15 mouse cellular contexts compared by ENCODE assay signal in genomic region chr4:136224677-136225460, GRCm38 (mm10). TPM values are rescaled to one million over a fixed set of nuclear protein-coding genes. Genes with fewer than 3 reads are reported as not detected.
DNase-seq lines count a peak whose midpoint lies in the region; ATAC-seq lines count a peak whose summit lies in the region.
"Had no signal": no experiment of that assay in that cellular context is flagged by ENCODE, and none has a peak within 500 bp of the region (broad histone marks: within the 10 kb centered on the region; RNA-seq: fewer than 3 reads in every experiment).

No protein-coding gene starts in this region.

- ATAC-seq in hindbrain, embryonic 13.5 days (ENCODE audit: low FRiP score): no peak
- ATAC-seq in midbrain, embryonic 16.5 days: no peak
- no peak for ATAC-seq in kidney, embryonic 16.5 days (ENCODE audit: low FRiP score, low TSS enrichment)
- ATAC-seq: Patski had no signal

- H3K9ac ChIP-seq in hindbrain, embryonic 13.5 days: peak overlapping the region; percentile 29; the same call in 1 of the 2 replicates
- H3K9ac ChIP-seq in midbrain, embryonic 16.5 days (ENCODE audit: low read depth, low read length): no peak overlapping the region
- H3K9ac ChIP-seq in kidney, embryonic 16.5 days (replicated peaks; ENCODE audit: low read length): no peak overlapping the region
- H3K9ac ChIP-seq: heart, embryonic 15.5 days had no signal

- H3K27me3 ChIP-seq in hindbrain, embryonic 13.5 days: peaks cover 7% of the 10 kb centered on the region
- no peaks in the 10 kb centered on the region for H3K27me3 ChIP-seq in midbrain, embryonic 16.5 days (ENCODE audit: control insufficient read depth, insufficient read depth, low read depth, low read length)
- H3K27me3 ChIP-seq in kidney, embryonic 16.5 days (ENCODE audit: insufficient read depth, low read length): no peaks in the 10 kb centered on the region
- H3K27me3 ChIP-seq: heart, embryonic 15.5 days; Patski had no signal

- H3K36me3 ChIP-seq in hindbrain, embryonic 13.5 days: no peaks in the 10 kb centered on the region
- H3K36me3 ChIP-seq in midbrain, embryonic 16.5 days (ENCODE audit: control insufficient read depth, insufficient read depth, low read length): no peaks in the 10 kb centered on the region
- H3K36me3 ChIP-seq in kidney, embryonic 16.5 days (ENCODE audit: insufficient read depth, low read length): no peaks in the 10 kb centered on the region
- H3K36me3 ChIP-seq: heart, embryonic 15.5 days had no signal

- intact Hi-C loops in heart, postnatal 14 days (cut with DNase I): no loop called here

- no peak overlapping the region for H3K4me2 ChIP-seq in hindbrain, embryonic 13.5 days
- no peak overlapping the region for H3K4me2 ChIP-seq in midbrain, embryonic 16.5 days (ENCODE audit: low read length)
- no peak overlapping the region for H3K4me2 ChIP-seq in kidney, embryonic 16.5 days (replicated peaks; ENCODE audit: low read depth, low read length)
- H3K4me2 ChIP-seq: heart, embryonic 15.5 days had no signal

- peak; percentile 96 for DNase-seq in heart, adult 11 months
- DNase-seq in heart, postnatal 14 days: no peak
- DNase-seq in kidney, postnatal 10 days: no peak
- no peak for DNase-seq in ovary, postnatal 10 days (ENCODE audit: low spot score)
- DNase-seq: adrenal gland, postnatal 25 days; cerebellum, adult 8-10 months; kidney, adult 18-20 months; lung, postnatal 14 days had no signal

- no peaks in the 10 kb centered on the region for H3K9me3 ChIP-seq in hindbrain, embryonic 13.5 days
- no peaks in the 10 kb centered on the region for H3K9me3 ChIP-seq in midbrain, embryonic 16.5 days (replicated peaks; ENCODE audit: control insufficient read depth, low read length, poor library complexity, severe bottlenecking)
- H3K9me3 ChIP-seq in kidney, embryonic 16.5 days (ENCODE audit: low read length): no peaks in the 10 kb centered on the region
- H3K9me3 ChIP-seq: heart, embryonic 15.5 days had no signal

- H3K27ac ChIP-seq in brown adipose tissue, adult 24 weeks (replicated peaks; ENCODE audit: low read depth, low read length): peak overlapping the region; percentile 67
- peak overlapping the region; percentile 83 for H3K27ac ChIP-seq in hindbrain, embryonic 13.5 days
- H3K27ac ChIP-seq in midbrain, embryonic 16.5 days (ENCODE audit: low read length): peak overlapping the region; percentile 75; the same call in 1 of the 2 replicates
- no peak overlapping the region for H3K27ac ChIP-seq in kidney, embryonic 16.5 days (ENCODE audit: low read length)
- H3K27ac ChIP-seq: heart, embryonic 15.5 days; stomach, postnatal 0 days had no signal

- peaks cover 10% of the 10 kb centered on the region for H3K4me1 ChIP-seq in brown adipose tissue, adult 24 weeks (ENCODE audit: control insufficient read depth, insufficient read depth, insufficient read length, low read length)
- peaks cover 23% of the 10 kb centered on the region for H3K4me1 ChIP-seq in hindbrain, embryonic 13.5 days (replicated peaks)
- peaks cover 12% of the 10 kb centered on the region for H3K4me1 ChIP-seq in midbrain, embryonic 16.5 days (ENCODE audit: control insufficient read depth, insufficient read depth, low read length)
- H3K4me1 ChIP-seq in kidney, embryonic 16.5 days (ENCODE audit: insufficient read depth, low read length): peaks cover 10% of the 10 kb centered on the region; the same call in 1 of the 2 replicates

- 84% methylated on average over 23 of the region's 23 CpGs for WGBS in hindbrain, embryonic 13.5 days
- 80% methylated on average over 23 of the region's 23 CpGs for WGBS in midbrain, embryonic 16.5 days
- 80% methylated on average over 23 of the region's 23 CpGs for WGBS in kidney, embryonic 16.5 days

- no peak overlapping the region for H3K4me3 ChIP-seq in brown adipose tissue, adult 24 weeks (ENCODE audit: insufficient read depth, low read depth, low read length)
- no peak overlapping the region for H3K4me3 ChIP-seq in hindbrain, embryonic 13.5 days
- H3K4me3 ChIP-seq in midbrain, embryonic 16.5 days (ENCODE audit: low read depth, low read length): no peak overlapping the region
- no peak overlapping the region for H3K4me3 ChIP-seq in kidney, embryonic 16.5 days (ENCODE audit: low read length)
- H3K4me3 ChIP-seq: heart, embryonic 15.5 days had no signal

RNA-seq across cellular contexts. Expression of gene Asap3, which starts 18.7 kb away (rescaled TPM):
- 10 to 100 TPM; 11.6 to 12.8 TPM for total RNA-seq in heart, postnatal 14 days (2021)
- polyA plus RNA-seq in brown adipose tissue, adult 24 weeks (2012; ENCODE audit: insufficient read depth, insufficient read length, missing spikeins): 1.0 and 1.2 TPM in 2 replicates
- 5.8 and 6.3 TPM in 2 replicates for polyA plus RNA-seq in hindbrain, embryonic 13.5 days (2015; fragmentation: Nextera tagmentation; extraction: Ambion mirVana)
- polyA plus RNA-seq in midbrain, embryonic 16.5 days (2015; fragmentation: Nextera tagmentation; extraction: Ambion mirVana): 4.5 and 5.1 TPM in 2 replicates
- polyA plus RNA-seq in kidney, embryonic 16.5 days (2015; fragmentation: Nextera tagmentation; extraction: Ambion mirVana): 5.8 and 6.0 TPM in 2 replicates

RNA-seq across cellular contexts. Expression of gene Tcea3, which starts 22.7 kb away (rescaled TPM):
- total RNA-seq in heart, postnatal 14 days (2021): 10 to 100 TPM; 77.1 to 77.6 TPM
- 10.3 and 11.6 TPM in 2 replicates for polyA plus RNA-seq in brown adipose tissue, adult 24 weeks (2012; ENCODE audit: insufficient read depth, insufficient read length, missing spikeins)
- 2.2 and 2.4 TPM in 2 replicates for polyA plus RNA-seq in hindbrain, embryonic 13.5 days (2015; fragmentation: Nextera tagmentation; extraction: Ambion mirVana)
- 0.67 and 1.2 TPM in 2 replicates for polyA plus RNA-seq in midbrain, embryonic 16.5 days (2015; fragmentation: Nextera tagmentation; extraction: Ambion mirVana)
- 8.6 and 11.4 TPM in 2 replicates for polyA plus RNA-seq in kidney, embryonic 16.5 days (2015; fragmentation: Nextera tagmentation; extraction: Ambion mirVana)

RNA-seq across cellular contexts. Expression of gene E2f2, which starts 52.7 kb away (rescaled TPM):
- total RNA-seq in heart, postnatal 14 days (2021): 10 to 100 TPM in 1 of 2 experiments, 1 to 10 TPM in 1; 9.4 to 10.4 TPM
- polyA plus RNA-seq in brown adipose tissue, adult 24 weeks (2012; ENCODE audit: insufficient read depth, insufficient read length, missing spikeins): 2.9 and 6.4 TPM in 2 replicates
- polyA plus RNA-seq in hindbrain, embryonic 13.5 days (2015; fragmentation: Nextera tagmentation; extraction: Ambion mirVana): 2.7 and 3.2 TPM in 2 replicates
- polyA plus RNA-seq in midbrain, embryonic 16.5 days (2015; fragmentation: Nextera tagmentation; extraction: Ambion mirVana): 1.4 and 1.6 TPM in 2 replicates
- 7.3 and 8.3 TPM in 2 replicates for polyA plus RNA-seq in kidney, embryonic 16.5 days (2015; fragmentation: Nextera tagmentation; extraction: Ambion mirVana)

RNA-seq across cellular contexts. Expression of gene Zfp46, which starts 59.6 kb away (rescaled TPM):
- total RNA-seq in heart, postnatal 14 days (2021): 10 to 100 TPM; 56.1 to 64.2 TPM
- 3.9 and 6.9 TPM in 2 replicates for polyA plus RNA-seq in brown adipose tissue, adult 24 weeks (2012; ENCODE audit: insufficient read depth, insufficient read length, missing spikeins)
- 41.3 and 44.5 TPM in 2 replicates for polyA plus RNA-seq in hindbrain, embryonic 13.5 days (2015; fragmentation: Nextera tagmentation; extraction: Ambion mirVana)
- polyA plus RNA-seq in midbrain, embryonic 16.5 days (2015; fragmentation: Nextera tagmentation; extraction: Ambion mirVana): 42.8 and 43.3 TPM in 2 replicates
- 25.3 and 26.7 TPM in 2 replicates for polyA plus RNA-seq in kidney, embryonic 16.5 days (2015; fragmentation: Nextera tagmentation; extraction: Ambion mirVana)
